Mouse (Mus musculus) forebrain, embryonic 11.5 days (tissue): ENCODE measurements at regions not wholly inside any gene's neighbourhood (a gene's known extent, or its start where the extent isn't known, plus 50 kb on each side); places are given as distances from the start of the nearest gene placed in this dataset.

Experiments used
- ATAC-seq: fragments of 200-750 bp; cut with Nextera tagmentation; replicated peaks from 2 replicates; pipeline ENCODE4 v1.8.0; 2017; ENCODE audit warnings: moderate TSS enrichment; ENCODE audit not compliant: low FRiP score
- DNase-seq: peaks from one replicate; pipeline ENCODE4 v3.0.0-alpha.2; 2017; ENCODE audit warnings: low spot score
- H3K27ac ChIP-seq: fragments of 300-500 bp; sonication (generic); 2 replicates; pipeline ENCODE4 v1.5.1; 2014; ENCODE audit warnings: low read depth, low read length
- H3K27me3 ChIP-seq: fragments of 300-500 bp; sonication (generic); 2 replicates; pipeline ENCODE4 v1.6.1; 2014; ENCODE audit warnings: mild to moderate bottlenecking, low read length, mixed read lengths; ENCODE audit not compliant: control insufficient read depth, insufficient read depth
- H3K36me3 ChIP-seq: fragments of 300-500 bp; sonication (generic); 2 replicates; pipeline ENCODE4 v1.6.1; 2014; ENCODE audit warnings: mild to moderate bottlenecking, low read length, moderate library complexity, mixed read lengths; ENCODE audit not compliant: control insufficient read depth, insufficient read depth
- H3K4me1 ChIP-seq: fragments of 300-500 bp; sonication (generic); replicated peaks from 2 replicates; pipeline ENCODE4 v1.6.1; 2014; ENCODE audit warnings: low read length, mixed read lengths; ENCODE audit not compliant: control insufficient read depth, insufficient read depth
- H3K4me2 ChIP-seq: fragments of 300-500 bp; sonication (generic); 2 replicates; pipeline ENCODE4 v1.6.1; 2014; ENCODE audit warnings: low read depth, mild to moderate bottlenecking, low read length, moderate library complexity, mixed read lengths; ENCODE audit not compliant: severe bottlenecking
- H3K4me3 ChIP-seq: fragments of 300-500 bp; sonication (generic); 2 replicates; pipeline ENCODE4 v1.5.1; 2014; ENCODE audit warnings: low read depth, low read length
- H3K9ac ChIP-seq: fragments of 300-500 bp; sonication (generic); 2 replicates; pipeline ENCODE4 v1.6.1; 2014; ENCODE audit warnings: low read length
- H3K9me3 ChIP-seq: fragments of 300-500 bp; sonication (generic); 2 replicates; pipeline ENCODE4 v1.6.1; 2016; ENCODE audit warnings: low read length, mixed read lengths; ENCODE audit not compliant: control insufficient read depth
- WGBS: fragments of 180-500 bp; shearing (Covaris S2); extraction: QIAGEN DNeasy Blood & Tissue Kit; methylation state at CpG from one replicate; pipeline ENCODE4 v1.1.7; 2014; 5-methylcytosine and 5-hydroxymethylcytosine counted together

- no peak overlapping the region for H3K9ac ChIP-seq
- H3K9me3 ChIP-seq, result no peaks in the 10 kb centered on the region
- 5% methylated on average over 3 of the region's 3 CpGs for WGBS
- H3K27me3 ChIP-seq, result no peaks in the 10 kb centered on the region
- H3K4me2 ChIP-seq, result no peak overlapping the region
- DNase-seq (peak; percentile 42), ATAC-seq (no peak)
- no peaks in the 10 kb centered on the region for H3K36me3 ChIP-seq
- no peaks in the 10 kb centered on the region for H3K4me1 ChIP-seq
- H3K27ac ChIP-seq, result no peak overlapping the region
- no peak overlapping the region for H3K4me3 ChIP-seq
Measured at GRCm38 (mm10) chr6:121524613-121524970, 51.1 kb upstream of the Iqsec3 start.

GRCm38 (mm10) chr6:121523882-121524612 is 50.6 kb upstream of the Iqsec3 start:
- H3K27ac ChIP-seq, result no peak overlapping the region
- no peak overlapping the region for H3K4me2 ChIP-seq
- H3K9ac ChIP-seq, result no peak overlapping the region
- ATAC-seq, result no peak
- H3K4me3 ChIP-seq, result no peak overlapping the region
- WGBS, result 81% methylated on average over 11 of the region's 11 CpGs
- H3K9me3 ChIP-seq, result no peaks in the 10 kb centered on the region
- H3K36me3 ChIP-seq, result no peaks in the 10 kb centered on the region
- no peaks in the 10 kb centered on the region for H3K4me1 ChIP-seq
- H3K27me3 ChIP-seq, result no peaks in the 10 kb centered on the region
- DNase-seq, result peak; percentile 39
